Mouse (Mus musculus) left cerebral cortex, adult 6 months (tissue): ENCODE measurements around the gene Sox15. TPM values are rescaled to one million over a fixed set of nuclear protein-coding genes. Genes with fewer than 3 reads are reported as not detected.

ENCODE experiments used
- long read RNA-seq, 2 experiments: library from polyadenylated mRNA; unstranded; transcript quantifications; one replicate each; pipeline ENCODE4 v2.0.0; 2019 to 2020
- polyA plus RNA-seq: library from polyadenylated mRNA; unstranded; fragments of <200 nt; fragmentation: Nextera tagmentation; gene quantifications from 2 replicates; pipeline ENCODE4 v1.2.3, GENCODE M21; 2021

The Sox15 gene
- polyA plus RNA-seq: 0.36 TPM in 1 of 2 replicates, not detected in the other
- long read RNA-seq, experiment 1: 0 reads
- long read RNA-seq, experiment 2: 0 reads

DNA sequence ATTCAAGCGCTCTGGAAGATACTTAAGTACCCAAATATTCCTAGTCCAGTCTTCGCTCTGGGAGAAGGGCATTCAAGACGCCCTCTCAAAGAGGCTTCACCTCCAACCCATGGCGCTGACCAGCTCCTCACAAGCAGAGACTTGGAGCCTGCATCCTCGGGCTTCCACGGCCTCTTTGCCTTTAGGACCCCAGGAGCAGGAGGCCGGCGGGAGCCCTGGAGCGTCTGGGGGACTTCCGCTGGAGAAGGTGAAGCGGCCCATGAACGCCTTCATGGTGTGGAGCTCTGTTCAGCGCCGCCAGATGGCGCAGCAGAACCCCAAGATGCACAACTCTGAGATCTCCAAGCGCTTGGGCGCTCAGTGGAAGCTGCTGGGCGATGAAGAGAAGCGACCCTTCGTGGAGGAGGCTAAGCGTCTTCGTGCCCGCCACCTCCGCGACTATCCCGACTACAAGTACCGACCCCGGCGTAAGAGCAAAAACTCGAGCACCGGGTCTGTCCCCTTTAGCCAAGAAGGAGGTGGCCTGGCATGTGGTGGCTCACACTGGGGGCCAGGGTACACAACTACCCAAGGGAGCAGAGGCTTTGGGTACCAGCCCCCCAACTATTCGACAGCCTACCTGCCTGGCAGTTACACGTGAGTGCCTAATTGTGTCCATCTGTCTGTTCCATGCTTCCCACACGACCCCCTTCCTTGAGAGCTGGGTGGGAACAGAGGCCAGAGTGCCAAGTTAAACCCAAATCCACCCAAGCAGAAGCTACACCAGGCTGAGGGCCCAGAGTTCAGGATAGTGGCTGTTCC, at the start of gene Sox15:
Gene Sox15 (plus strand): TSS at position 51 of the 801 bp plus-strand sequence.

DNA sequence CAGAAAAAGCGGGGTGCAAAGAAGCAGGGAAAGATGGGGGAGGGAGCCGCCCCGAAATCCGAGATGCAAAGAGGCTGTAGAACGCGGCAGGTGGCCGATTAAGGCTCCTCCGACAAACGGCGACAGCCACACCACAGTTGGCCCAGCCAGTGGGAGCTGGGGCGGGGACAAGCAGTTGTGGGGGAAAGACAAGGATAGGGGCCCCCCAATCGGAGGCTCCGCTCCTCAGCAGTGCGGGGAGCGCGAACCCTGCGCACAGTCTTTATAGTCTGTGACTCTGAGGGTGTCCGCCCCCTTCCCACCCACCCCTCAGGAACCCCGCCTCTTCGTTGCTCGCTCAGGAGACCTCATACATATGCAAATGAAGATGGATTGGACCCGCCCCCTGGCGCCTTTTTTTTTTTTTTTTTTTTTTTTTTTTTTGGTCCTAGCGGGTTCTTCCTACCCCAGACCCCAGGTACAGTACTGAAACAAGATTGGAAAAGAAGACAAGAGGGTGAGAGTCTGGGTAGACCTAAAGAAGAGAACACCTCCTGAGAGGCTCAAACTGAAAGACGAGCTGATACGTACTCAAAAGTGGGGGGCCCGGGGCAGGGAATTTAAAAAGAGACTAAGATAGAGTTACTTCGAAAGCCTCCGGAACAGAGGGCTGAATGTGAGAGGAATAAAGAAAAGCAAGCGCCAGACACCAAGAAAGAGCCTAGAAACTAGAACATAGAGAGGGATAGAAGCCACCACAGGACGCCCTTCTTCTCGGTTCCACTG, 49.2 kb upstream of the Sox15 start, which contains the start of gene Atp1b2:
Gene Atp1b2 (minus strand): TSS at position 217 of the 765 bp plus-strand sequence.

DNA sequence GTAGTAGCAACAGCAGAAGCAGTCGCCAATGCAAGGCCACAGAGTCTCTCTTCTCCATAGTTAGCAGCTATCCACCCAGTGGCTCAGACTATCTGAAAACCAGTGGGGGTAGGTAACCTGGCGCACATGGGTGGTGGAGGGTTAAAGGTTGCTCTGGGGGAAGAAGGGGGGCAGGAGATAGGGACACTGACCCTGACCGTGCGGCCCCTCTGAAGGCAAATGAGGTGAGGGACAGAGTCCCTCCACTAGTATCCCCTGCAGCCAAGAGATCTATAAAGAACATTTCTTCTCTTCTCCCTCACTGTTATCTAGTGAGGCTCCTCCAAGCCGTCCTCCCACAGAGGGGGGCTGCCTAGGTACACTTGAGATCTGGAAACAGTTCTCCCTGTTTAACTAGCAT, 37.3 kb upstream of the Sox15 start, which contains the start of gene Shbg:
Gene Shbg (minus strand): TSS at position 101 of the 400 bp plus-strand sequence.

DNA sequence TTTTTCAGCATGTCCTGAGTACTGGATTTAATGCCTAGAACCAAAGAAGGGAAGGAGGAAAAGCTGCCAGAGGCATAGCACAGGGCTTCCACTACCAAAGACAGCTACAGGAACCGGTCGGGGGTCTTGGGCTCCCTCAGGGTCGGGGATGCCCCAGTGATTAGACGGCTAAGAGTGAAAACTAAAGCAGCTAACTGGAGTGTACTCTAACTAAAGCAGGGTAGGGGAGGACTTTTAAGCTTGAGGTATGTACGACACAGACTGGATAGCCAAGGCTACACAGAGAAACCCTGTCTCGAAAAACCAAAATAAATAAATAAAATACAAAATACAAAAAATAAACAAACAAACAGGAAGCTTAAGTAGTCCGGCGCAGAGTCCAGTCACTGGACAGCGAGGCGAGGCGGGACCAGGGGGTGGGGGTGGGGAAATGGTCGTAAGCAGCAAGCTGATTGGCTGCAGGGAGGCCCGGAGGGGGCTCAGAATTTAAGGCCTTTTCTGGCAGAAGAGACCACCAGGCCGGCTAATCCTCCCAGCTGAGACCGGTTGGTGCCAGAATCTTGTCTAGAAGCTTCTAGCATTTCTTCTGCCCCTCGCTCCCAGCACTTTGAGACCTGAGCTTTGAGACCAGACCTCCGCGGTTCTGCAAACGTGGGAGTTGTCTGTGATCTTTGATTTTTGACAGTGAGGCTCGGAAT, 33.4 kb upstream of the Sox15 start, which contains the start of gene Sat2:
Gene Sat2 (plus strand): TSS at position 454 of the 698 bp plus-strand sequence.

DNA sequence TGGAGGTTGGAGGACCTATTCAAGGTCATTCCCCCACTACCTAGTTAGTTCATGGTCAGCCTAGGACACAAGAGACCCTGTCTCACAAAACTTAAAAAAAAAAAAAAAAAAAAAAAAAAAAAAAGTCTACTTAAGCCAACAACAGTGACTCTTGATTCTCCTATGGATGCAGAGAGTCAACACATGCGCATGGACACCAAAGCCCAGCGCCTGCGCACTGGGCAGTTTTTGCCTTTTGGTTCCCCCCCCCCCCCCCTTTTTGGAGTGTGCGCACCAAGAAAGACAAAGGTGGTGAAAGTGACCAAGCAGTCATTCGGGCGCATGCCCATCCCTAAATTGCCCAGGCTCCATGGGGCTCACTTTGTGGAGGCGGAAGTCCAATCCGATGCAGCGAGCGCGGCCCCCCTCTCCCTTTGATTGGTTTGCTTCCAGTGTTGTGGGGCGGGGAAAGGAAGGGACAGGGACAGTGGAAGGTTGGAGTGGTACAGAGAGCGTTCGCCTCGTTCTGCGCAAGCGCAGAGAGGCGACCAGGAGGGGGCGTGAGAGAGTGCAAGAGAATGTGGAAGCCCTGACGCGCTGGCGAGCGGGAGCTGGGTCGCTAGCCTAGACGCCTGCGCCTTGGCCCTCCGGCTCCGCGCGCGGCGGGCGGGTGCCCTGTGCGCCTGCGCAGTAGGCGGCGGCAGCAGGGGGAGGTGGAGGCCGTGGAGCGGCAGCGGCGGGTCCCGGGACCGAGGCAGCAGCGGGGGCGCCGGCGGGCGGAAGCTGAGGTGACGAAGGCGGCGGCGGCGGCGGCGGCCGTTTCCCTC, 22.6 kb upstream of the Sox15 start, which contains the start of gene Fxr2:
Gene Fxr2 (plus strand): TSS at position 707 of the 806 bp plus-strand sequence.

DNA sequence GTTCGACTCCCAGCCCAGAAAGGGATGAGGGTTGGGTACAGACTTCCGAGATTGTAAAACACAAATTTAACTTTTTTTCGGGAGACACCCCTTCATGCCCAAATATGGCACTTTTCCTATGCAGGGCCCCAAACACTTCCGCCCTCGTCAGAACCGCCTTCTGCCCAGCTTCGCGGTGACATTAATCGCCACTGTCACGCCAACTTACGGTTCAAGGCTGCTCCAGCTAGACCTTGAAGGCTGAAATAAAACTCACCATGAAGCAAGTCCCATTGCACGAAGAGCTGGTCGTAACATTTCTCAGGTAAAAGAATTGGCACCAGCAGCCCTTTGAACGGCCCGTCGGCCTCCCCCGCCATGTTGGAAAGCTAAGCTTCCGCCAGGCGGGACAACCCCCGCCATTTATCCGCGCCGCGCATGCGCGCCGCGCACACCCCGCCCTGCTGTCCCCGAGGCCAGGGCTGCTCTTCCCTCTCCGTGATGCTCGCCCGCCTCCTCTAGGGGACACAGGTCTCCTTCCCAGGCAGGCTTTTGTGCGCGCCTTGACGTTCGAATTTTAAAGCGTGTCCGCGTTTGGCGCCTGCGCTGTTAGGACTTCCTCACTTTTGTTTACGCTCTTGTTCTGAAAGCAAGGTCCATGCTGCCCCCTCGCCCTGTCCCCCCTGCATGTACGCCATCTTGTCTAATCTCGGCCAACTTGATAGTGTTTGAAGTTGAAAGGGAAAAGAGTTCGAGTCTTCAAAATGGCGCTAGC, 7.3 kb downstream of the Sox15 start, which contains the start of gene Mpdu1:
Gene Mpdu1 (minus strand): TSS at position 430 of the 754 bp plus-strand sequence.

DNA sequence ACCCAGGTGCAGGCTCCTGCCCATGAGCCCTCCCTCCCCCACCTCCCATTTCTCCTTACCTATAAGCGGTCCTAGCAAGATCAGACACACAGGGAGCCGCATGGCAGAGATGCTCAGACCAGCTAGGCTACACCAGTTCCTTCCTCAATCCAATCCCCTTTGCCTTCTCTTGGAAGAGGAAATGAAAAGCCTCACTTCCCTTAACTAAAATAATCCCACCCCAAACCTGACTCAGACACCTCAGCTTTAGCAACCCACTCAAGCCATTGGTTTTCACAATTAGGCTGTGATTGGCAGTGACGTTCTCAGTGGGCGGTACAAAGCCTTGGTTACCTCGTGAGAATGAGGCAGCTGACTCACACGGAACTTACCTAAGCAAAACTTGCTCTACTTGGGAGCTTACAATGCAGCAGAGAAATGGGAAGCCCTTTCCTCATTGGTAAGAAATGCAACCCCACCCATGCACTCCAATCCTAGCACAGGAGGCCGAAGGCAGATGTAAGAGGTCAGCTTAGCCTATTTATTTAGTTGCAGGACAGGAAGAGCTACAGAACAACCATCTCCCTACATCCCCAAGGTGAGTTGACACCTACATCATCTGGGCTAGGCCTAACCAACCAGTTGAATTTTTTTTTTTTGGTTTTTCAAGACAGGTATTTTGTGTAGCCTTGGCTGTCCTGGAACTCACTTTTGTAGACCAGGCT, 11.0 kb downstream of the Sox15 start, which contains the start of gene Cd68:
Gene Cd68 (minus strand): TSS at position 193 of the 704 bp plus-strand sequence.

DNA sequence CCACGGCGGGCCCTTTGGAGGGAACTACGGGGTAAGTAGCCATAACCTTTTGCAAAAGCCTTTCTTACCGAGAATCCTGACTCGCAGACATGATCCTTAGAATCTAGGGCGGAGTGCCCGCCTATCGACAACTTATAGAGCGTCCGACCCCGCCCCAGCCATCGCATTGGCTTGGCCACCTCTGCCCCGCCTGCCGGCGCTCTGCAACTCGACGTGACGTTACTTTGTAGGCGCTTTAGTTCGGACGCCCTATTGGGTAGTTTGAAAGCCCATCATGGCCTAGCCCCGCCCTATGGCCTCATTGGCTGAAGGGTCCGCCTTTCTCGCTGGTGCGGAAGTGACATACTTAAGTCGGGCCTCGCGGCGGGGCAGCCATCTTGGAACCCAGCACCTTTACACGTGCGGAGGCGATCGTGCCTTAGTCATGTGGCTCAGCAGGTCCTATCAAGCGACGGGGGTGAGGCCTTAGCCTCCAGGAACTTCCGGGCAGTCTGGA, 17.1 kb downstream of the Sox15 start, which contains the start of gene Eif4a1:
Gene Eif4a1 (minus strand): TSS at position 213 of the 496 bp plus-strand sequence.

DNA sequence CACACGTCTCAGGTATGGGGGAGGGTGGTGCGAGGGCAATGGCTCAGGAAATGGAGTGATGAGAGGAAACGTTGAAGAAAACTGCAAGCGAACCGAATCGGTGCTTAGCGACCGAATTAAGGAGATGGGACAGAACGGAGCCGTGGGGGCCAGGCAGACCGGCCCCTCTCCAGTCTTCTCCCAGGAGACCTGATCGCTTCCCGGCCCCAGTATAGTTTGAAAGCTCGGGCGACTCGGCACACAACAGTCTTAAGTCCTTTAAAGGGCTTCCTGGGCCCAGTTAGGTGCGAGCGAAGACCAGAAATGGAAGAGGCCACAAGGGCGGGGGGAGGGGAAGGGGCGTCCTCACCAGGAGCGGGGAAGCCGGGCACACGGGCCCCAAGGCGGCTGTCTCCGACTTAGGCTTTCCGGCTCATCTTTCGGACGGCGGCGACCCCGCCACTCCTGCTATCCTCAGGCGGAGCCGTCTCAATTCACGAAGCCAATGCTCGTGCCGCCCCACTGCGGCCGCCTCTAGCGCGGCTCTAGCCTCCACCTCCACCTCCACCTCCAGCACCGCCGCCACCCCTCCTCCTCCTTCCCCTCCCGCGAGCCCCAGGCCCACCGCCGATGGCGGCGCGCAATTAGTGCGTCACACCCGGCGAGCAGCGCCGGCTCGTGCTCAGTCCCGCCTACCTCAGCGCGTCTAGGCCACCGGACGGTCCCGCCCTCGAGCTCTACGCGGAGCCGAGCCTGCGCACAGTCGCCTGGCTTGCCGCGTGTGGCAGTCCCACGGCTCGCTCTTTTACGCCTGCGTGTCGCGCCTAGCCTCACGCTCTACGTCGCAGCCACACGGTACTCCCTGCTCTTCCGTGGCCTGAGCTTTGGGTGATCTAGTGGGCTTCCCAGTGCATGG, 26.4 kb downstream of the Sox15 start, which contains the start of gene Senp3:
Gene Senp3 (minus strand): TSS at position 771 of the 895 bp plus-strand sequence.

DNA sequence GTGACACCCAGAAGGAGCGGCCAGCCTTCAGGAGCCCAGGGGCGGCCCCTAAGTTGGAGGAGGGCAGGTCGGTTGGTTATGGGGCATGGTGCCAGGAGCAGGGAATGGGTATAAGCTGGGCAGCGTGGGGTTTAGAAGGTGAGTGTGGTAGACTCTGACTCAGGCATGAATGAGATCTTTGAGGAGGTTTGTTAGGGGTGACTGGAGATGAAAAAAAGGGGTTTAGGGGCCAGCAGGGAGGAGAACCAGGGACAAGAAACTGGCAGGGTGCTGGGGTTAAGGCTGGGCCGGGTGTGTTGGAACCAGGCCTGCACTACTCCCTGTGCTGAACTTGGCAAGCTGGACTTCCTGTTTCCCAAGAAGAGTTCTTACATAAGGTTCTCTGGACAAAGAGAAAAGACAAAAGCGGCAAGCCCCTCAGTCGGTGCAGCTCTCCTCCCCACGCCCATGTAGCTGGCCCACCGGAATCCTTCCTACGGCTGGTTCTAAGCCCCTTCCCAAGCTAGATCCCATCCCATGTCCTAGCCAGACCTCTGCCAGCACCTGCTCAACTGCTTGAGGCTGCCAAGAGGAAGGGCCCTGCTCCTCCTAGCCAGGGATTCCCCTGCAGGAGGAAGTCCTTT, 30.5 kb downstream of the Sox15 start, which contains the start of gene Tnfsf13:
Gene Tnfsf13 (minus strand): TSS at position 259 of the 623 bp plus-strand sequence.

DNA sequence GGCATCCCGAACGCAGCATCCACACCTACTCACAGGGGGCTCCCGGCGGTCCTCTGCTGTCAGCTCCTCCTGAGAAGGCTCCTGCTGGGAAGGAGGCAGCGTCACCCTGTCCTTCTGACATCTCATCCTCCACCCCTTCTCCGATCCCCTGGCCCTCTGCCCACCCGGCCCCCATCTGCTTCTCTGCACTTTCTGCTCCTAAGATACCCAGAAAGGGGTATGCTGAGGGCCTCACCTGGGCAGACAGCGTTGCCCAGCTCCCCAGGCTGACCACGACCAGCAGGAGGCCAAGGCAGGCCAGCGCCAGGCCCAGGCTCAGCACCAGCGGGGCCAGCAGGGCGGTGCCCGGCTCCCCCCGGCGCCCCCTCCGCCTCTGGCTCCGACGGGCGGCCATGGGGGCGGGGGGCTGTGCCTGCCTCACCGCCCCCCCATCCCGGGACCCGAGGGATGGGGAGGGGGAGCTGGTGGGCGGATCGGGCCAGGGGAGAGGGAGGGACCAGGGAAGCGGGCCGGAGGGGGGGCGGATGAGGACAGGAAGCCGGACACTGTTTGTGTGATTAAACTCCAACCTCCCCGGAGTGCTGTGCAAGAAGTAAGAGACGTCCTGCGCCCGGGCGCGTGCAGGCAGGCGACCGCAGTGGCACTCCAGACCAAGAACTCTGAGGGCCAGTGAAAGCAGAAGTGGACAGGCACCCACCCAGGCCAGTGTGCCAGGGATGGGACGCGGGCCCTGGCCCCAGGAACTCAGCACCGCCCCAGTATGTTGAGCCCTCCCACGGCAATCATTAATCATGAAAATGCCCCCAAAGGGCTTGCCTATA, 40.5 kb downstream of the Sox15 start, which contains the start of the genes Tnfsf12 and Tnfsfm13:
Gene Tnfsf12 (minus strand): TSS at position 489 of the 821 bp plus-strand sequence.
Gene Tnfsfm13 (minus strand): TSS at position 738 of the 821 bp plus-strand sequence.

Other genes with a start within 250 kb of the Sox15 start
- gene Kdm6b, start 241.6 kb upstream of the Sox15 start, polyA plus RNA-seq: 4.7 and 5.3 TPM in 2 replicates
- gene Dnah2, start 106.2 kb upstream of the Sox15 start, polyA plus RNA-seq: 0.19 and 0.56 TPM in 2 replicates
- 14.0 and 33.2 TPM in 2 replicates for gene Efnb3, start 95.1 kb upstream of the Sox15 start, polyA plus RNA-seq
- gene Wrap53, start 75.1 kb upstream of the Sox15 start, polyA plus RNA-seq: 11.1 and 12.9 TPM in 2 replicates
- 20.2 and 20.9 TPM in 2 replicates for gene Trp53, start 75.0 kb upstream of the Sox15 start, polyA plus RNA-seq
- gene Atp1b2, start 49.4 kb upstream of the Sox15 start, polyA plus RNA-seq: 153 and 269 TPM in 2 replicates
- not detected in 2 replicates for gene Shbg, start 37.4 kb upstream of the Sox15 start, polyA plus RNA-seq
- gene Sat2, start 33.3 kb upstream of the Sox15 start, polyA plus RNA-seq: 13.9 and 15.2 TPM in 2 replicates
- 6.9 and 10.3 TPM in 2 replicates for gene Fxr2, start 22.3 kb upstream of the Sox15 start, polyA plus RNA-seq
- 87.7 and 102 TPM in 2 replicates for gene Mpdu1, start 7.3 kb downstream of the Sox15 start, polyA plus RNA-seq
- 18.2 and 20.8 TPM in 2 replicates for gene Cd68, start 10.8 kb downstream of the Sox15 start, polyA plus RNA-seq
- 163 and 212 TPM in 2 replicates for gene Eif4a1, start 17.1 kb downstream of the Sox15 start, polyA plus RNA-seq
- 16.2 and 20.9 TPM in 2 replicates for gene Senp3, start 26.8 kb downstream of the Sox15 start, polyA plus RNA-seq
- gene Tnfsf13, start 30.5 kb downstream of the Sox15 start, polyA plus RNA-seq: 3.5 and 3.8 TPM in 2 replicates
- 3.3 and 11.2 TPM in 2 replicates for gene Tnfsf12, start 40.5 kb downstream of the Sox15 start, polyA plus RNA-seq
- 3.0 and 5.7 TPM in 2 replicates for gene Tnfsfm13, start 40.8 kb downstream of the Sox15 start, polyA plus RNA-seq
- gene Polr2a, start 103.3 kb downstream of the Sox15 start, polyA plus RNA-seq: 3.9 and 7.0 TPM in 2 replicates
- gene Slc35g3, start 106.7 kb downstream of the Sox15 start, polyA plus RNA-seq: not detected in 2 replicates
- 6.7 and 9.8 TPM in 2 replicates for gene Zbtb4, start 110.6 kb downstream of the Sox15 start, polyA plus RNA-seq
- 0.17 and 0.19 TPM in 2 replicates for gene Chrnb1, start 140.6 kb downstream of the Sox15 start, polyA plus RNA-seq
- 2.3 and 2.7 TPM in 2 replicates for gene Fgf11, start 146.5 kb downstream of the Sox15 start, polyA plus RNA-seq
- 0.39 and 0.40 TPM in 2 replicates for gene Tmem102, start 150.3 kb downstream of the Sox15 start, polyA plus RNA-seq
- gene Gm39566, start 160.0 kb downstream of the Sox15 start, polyA plus RNA-seq: not detected in 2 replicates
- gene Spem2, start 163.2 kb downstream of the Sox15 start, polyA plus RNA-seq: not detected in 2 replicates
- gene Spem1, start 166.9 kb downstream of the Sox15 start, polyA plus RNA-seq: not detected in 2 replicates
- gene Nlgn2, start 182.5 kb downstream of the Sox15 start, polyA plus RNA-seq: 12.4 and 16.8 TPM in 2 replicates
- 510 and 573 TPM in 2 replicates for gene Tmem256, start 183.2 kb downstream of the Sox15 start, polyA plus RNA-seq
- 4.0 and 11.7 TPM in 2 replicates for gene Plscr3, start 191.1 kb downstream of the Sox15 start, polyA plus RNA-seq
- 0.08 TPM in 1 of 2 replicates, not detected in the other for gene Tnk1, start 203.4 kb downstream of the Sox15 start, polyA plus RNA-seq
- gene Tmem95, start 222.7 kb downstream of the Sox15 start, polyA plus RNA-seq: not detected in 2 replicates
- 0.42 and 0.43 TPM in 2 replicates for gene Kctd11, start 226.1 kb downstream of the Sox15 start, polyA plus RNA-seq
- gene Acap1, start 240.2 kb downstream of the Sox15 start, polyA plus RNA-seq: not detected in 2 replicates
- gene 2810408A11Rik, start 245.7 kb downstream of the Sox15 start, polyA plus RNA-seq: 0.20 and 0.37 TPM in 2 replicates
- gene Neurl4, start 245.8 kb downstream of the Sox15 start, polyA plus RNA-seq: 8.7 and 12.8 TPM in 2 replicates